Mouse (Mus musculus) induced T-regulatory cell, adult 2 months (primary cell): ENCODE measurements around the gene Shank3.
A peak's percentile ranks its signal among the peaks of the same experiment; 100 is the strongest.

Experiments used
- DNase-seq: peaks from one replicate; pipeline ENCODE4 v3.0.0-alpha.2; 2012; ENCODE audit warnings: low read depth

The Shank3 gene

DNA sequence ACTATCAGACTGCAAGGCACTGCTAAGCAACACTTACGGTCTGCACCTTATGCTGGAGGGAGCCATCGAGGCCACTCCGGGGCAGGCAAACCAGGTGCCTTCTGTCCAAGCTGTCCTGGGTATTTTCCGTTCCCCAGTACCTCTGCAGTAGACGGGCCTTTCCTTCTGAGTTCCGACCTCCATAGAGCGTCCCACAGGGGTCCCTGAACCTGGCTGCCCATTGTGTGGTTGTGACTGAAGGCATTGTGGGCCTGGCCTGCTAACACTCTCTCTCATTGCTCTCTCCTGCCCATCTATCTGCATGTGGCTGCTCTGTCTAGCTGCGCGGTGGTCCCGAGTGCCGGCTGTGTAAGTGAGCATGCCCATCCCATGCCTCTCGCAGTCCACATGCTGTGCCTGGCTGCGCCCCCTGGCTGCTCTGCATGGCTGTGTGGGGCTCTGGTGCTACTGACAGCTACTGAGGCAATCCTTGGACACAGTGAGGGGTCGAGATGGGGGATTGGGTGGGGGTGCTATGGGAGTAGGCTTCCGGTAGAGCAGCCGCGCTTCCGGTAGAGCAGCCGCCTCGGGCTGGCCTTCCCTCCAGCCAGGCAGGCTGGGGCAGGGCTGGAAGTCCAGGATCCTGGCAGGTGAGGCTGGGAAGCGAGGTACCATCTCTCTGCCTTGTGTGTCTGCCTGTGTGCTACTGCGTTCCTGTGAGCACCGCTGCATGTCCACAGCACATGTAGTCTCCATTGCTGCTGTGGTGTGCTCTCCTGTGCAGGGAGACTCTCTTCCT lies 57.2 kb downstream of the Shank3 start:
- no peak for DNase-seq

DNA sequence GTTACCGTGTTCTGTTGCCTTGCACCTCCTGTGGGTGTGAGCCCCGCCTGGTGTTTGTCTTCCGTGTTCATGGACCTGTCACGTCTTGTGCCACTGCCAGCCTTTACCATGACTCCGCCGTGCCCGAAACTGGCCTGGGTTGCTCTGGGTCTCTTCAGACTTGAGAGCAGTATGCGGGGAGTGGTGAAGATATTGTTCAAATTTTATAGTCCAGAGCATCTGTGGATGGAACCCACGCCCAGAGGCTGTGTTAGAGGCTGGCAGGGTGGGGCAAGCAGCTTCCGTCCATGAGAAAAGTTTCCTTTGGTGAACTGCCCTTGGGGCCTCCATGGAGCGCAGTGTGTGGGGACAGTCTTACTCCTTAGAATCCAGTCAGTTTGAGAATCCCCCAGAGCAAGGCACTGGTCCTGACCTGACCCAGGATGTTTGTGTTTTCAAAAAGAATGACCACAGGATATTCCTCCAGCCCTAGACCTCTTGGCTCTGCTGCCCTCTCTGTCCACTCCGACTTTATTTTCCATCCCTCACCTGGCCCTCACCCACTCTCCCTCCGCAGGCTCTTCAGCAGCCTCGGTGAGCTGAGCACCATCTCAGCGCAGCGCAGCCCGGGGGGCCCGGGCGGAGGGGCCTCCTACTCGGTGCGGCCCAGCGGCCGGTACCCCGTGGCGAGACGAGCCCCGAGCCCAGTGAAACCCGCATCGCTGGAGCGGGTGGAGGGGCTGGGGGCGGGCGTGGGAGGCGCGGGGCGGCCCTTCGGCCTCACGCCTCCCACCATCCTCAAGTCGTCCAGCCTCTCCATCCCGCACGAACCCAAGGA lies 58.0 kb downstream of the Shank3 start:
- no peak for DNase-seq

DNA sequence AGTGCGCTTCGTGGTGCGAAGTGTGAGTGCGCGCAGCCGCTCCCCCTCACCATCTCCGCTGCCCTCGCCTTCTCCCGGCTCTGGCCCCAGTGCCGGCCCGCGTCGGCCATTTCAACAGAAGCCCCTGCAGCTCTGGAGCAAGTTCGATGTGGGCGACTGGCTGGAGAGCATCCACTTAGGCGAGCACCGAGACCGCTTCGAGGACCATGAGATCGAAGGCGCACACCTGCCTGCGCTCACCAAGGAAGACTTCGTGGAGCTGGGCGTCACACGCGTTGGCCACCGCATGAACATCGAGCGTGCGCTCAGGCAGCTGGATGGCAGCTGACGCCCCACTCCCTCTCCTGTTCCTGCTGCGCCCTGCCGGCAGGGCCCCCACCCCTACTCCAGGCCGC lies 58.6 kb downstream of the Shank3 start:
- no peak for DNase-seq

DNA sequence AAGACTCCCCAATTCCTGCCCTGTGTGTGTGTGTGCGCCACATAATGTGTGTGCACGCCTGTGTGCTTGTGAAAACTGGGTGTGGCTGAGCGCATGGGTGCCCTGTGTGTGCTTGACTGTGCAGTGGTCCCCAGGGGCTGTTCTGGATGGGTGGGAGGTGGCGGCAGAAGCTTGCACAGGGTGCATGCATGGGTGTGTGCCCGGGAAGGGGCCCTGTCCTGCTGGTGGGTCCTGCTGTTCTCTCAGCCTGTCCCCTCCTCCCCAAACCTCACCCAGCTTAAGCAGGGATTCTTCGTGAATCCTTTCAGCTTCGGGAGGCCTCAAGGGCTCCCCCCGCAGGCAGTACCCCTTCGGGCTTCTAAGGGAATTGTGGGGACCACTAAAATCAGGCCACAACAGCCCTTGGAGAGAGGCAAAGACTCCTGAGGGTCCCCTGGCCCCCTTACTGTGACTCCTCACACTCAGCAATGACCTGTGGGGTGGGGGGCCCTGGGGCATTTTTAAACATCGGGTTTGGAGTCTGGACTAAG lies 59.8 kb downstream of the Shank3 start:
- no peak for DNase-seq

DNA sequence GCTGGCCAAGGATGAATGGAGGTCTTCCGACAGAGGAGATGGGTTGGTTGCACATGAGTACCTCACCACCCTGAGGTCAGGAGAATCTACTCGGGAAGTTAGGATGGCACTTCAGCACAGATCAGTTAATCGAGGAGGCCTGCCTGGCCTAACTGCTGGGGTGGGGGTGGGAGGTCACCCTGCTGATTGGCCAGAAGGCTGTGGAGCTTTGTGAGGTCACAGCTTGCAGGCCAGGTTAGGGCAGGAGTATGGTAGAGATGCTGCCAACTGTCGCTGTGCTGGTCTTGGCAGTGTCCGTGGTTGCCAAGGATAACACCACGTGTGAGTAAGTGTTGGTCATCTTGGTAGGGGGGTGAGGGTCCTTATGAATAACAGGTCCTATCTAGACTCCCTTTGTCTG lies 68.7 kb downstream of the Shank3 start, which contains the start of gene Acr:
Acr (plus strand) TSS at position 213 of the 400 bp plus-strand sequence.
- no peak for DNase-seq

DNA sequence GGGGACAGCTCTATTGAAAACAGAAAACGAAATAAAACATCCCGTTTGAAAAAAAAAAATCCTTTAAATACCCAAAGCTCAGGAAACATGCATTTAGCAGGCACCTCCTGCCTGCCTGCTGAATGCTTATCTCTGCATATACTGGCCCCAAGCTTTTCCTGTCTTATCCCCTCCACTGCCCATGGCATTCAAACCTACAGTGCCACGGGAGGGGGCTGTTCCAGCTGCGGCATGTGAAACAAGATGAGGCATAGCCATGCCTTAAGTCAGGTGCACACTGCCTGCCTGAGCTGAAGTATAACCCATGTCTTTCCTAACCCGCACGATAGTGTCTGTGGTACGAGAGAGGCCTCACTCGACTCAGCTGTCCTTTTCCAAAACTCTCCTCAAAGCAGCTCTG lies 72.7 kb downstream of the Shank3 start:
- DNase-seq = no peak

DNA sequence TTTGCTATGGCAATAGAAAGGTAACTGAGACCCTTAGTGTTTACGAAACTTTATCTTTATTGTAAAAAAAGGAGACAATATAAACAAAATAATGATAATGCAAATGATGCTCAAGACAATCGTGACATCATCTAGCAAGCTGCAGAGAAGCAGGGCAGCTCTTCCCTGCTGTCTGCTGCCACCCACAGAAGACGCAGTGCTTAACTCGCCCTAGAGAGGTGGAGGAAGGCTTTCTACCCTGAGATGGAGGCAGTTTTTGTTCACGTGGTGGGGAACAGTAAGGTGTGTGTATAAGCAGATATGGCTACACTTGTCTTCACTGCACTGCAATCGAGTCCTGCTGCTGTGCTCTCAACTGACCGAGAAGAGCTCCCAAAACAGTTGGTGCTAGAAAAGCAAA lies 83.1 kb downstream of the Shank3 start:
- DNase-seq = no peak

DNA sequence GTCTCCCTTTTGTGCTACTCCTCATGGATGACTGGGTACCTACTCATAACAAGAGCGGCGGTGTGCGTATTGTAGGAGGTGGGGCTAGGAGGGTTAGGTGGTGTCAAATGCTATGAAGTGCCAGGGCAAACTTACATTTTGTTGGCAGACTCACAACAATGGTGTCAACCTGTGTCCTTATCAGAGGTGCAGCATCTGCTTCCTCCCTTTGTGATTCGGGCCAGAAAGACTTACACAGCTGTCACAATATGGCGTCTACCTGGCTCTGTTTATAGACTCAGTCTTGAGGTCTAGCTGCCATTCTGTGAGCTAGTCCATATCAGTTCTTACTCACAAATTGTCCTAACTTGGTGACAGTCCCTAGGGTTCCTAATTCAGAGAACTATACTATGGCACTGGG lies 85.7 kb downstream of the Shank3 start:
- no peak for DNase-seq

DNA sequence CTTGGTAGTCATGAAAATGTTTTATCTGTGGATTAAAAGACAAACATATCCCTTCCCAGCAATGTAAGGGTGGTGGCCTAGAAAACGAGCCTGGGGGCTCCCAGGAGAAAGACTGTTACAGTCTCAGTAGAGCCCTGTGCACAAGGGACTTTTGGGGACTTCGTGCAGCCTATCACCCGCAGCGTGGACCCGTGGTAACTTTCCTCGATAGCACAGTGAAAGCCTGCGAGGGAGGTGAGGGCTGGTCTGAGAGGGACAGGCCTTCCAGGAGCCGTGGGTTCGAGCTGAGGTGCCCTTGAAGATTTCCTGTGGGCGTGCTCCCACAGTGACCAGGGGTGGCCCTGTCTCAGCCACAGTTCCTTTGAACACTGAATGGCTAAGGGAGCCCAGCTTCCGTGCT lies 86.2 kb downstream of the Shank3 start:
- DNase-seq = no peak

DNA sequence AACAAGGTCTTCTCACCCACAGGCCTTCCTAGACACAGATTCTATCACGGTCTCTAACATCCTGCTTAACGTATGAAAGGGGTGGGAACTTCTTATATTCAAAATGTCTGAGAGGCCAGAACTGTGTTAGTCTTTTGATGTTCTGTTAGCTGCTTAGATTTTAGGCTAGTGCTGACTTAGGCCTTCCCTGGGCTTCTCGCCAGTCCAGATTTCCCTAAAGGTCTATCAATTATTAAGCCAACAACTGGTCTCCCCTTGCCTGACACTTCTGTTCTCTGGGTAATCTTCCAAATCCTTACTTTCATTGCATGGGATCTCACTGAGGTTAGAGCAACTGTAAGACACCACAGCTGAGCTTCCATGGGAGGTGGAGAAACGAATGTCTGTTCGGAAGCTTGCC lies 89.7 kb downstream of the Shank3 start:
- DNase-seq = no peak

DNA sequence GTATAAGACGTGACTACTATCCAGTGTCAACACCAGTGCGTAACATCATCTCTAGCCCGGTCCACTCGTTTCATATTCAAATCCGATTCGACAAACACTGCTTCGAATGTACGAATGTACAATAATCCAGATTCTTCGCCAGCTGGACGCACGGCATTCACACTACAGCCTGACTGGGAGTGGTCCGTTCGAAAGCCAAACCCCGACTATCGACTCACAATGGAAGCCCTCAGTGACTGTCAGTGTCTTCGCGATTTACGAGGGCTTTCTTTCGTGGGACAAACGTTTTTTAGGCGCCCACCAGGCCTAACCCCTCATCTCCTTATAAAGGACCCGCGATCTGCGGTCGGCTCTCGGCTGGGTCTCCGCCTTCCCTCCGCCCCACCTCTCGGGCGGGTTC lies 91.9 kb downstream of the Shank3 start:
- DNase-seq = no peak

DNA sequence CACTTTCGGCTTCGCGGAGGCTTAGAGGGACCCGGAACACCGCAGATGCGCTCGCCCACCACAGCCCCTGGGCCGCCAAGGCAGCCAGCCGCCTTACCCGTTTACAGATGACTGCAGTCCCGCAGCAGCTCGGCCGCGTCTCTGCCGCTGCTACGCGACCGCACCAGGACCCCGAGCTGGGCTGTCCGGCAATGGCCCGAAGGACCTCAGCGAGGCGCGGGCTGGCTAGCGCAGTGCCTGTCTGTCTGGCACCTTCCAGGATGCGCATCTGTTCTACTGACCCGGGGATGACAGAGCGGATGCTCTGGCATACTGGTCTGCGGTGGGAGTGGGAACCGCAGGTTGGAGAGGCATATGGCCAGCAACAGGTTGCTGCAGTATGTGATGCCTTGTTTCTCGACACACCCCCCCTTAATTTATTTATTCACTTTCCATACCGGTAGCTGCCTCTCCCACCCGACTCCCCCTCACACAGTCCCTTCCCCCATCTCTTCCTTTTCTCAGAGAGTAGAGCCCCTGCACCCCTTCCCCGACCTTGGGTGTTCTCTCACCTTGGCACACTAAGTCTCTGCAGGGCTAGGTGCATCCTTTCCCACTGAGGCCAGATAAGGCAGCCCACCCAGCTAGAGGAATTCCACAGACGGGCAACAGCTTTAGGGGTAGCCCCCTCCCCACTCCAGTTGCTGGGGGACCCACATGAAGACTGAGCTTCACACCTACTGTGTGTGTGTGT lies 92.5 kb downstream of the Shank3 start, which contains the start of gene Rabl2:
Rabl2 (minus strand) TSS at position 201 of the 733 bp plus-strand sequence.
- DNase-seq = peak; percentile 75

DNA sequence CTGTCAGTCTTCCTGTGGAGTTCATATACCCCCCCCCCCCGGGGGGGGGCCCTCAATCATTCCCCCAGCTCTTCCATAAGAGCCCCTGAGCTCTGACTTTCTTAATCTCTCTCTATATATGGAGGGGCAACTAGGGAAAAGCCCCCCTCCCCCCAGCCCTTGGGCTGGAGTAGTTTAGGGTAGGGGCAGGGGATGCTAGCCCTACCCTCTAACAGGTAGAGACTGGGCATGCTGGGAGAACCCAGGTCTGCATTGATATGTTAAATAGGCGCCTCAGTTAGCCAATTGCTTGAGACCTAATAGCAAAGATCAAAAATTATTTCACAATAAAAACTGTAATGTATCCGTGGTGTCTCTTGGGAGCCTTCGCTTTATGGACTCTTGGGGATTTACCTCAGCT lies 93.1 kb downstream of the Shank3 start:
- no peak for DNase-seq

DNA sequence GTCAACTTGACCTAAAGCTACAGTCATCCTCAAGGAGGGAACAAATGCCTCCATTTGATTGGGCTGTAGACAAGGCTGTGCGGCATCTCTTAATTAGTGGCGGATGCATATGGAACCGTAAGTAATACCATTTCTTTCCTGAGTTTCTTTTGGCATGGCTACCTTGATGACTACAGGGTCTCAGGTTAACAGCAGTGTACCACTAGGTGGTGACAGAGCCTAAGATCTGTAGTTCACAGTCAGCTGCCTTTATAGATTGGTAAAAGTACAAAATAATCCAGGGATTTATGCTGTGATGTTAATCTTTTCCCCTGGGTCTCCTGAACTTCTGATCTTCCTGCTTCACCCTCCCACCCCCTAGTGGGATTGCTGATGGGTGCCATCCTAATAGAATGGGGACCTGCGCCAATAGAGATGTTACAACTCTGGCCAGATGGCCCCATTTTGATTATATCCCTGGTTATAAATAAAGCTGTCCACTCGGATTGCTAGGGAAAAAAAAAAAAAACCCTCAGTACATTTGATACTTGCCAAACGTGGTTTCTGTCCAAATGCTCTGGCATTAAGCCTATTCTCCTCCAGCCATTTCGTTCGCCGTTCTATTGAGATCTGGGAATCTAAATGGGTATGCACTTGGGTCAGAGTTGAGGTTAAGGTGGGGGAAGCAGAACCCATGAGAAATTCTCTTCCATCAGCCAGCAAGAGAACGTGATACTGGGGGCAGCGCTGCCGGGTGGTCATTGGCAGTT lies 106.6 kb downstream of the Shank3 start:
- DNase-seq = no peak

DNA sequence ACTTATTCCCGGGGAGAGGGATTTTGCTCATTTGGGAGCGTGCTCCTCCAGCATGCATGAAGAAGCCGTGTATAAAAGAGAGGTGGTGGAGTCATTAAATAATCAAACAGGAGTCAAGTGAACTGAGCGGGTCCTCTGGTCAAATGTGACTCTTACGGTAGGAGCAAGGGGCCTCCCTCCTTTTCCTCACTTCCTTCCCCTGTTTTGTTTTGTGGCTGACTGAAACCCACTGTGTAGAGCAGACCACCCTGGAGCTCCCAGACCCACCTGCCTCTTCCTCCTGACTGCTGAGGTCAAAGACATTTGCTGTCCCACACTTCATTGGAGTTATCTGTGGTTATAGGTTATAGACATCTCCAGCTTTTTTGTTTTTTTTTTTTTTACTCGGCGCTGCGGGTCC lies 108.1 kb downstream of the Shank3 start:
- DNase-seq = no peak

DNA sequence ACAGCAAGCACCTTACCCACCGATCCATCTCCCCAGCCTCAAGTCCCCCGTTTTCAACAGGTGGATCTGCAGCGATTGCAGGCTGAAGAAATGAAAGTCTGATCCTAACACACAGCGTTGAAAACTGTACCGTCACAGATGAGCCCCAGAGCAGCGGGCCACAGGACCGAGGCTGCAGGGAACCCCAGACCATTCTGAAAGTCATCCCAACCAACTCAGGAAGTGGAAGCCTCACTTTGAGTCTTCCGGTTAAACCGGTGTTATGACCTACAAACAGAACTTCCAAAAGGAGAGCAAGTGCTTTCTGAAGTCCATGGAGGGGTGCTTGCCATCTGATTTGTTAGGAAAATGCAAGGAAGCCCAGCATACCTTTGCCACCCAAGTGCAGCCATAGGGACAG lies 108.5 kb downstream of the Shank3 start:
- no peak for DNase-seq
